Mouse (Mus musculus): ENCODE measurements at regions not wholly inside any gene's neighbourhood (a gene's known extent, or its start where the extent isn't known, plus 50 kb on each side); places are given as distances from the start of the nearest gene placed in this dataset.
A peak's percentile ranks its signal among the peaks of the same experiment; 100 is the strongest.

DNA sequence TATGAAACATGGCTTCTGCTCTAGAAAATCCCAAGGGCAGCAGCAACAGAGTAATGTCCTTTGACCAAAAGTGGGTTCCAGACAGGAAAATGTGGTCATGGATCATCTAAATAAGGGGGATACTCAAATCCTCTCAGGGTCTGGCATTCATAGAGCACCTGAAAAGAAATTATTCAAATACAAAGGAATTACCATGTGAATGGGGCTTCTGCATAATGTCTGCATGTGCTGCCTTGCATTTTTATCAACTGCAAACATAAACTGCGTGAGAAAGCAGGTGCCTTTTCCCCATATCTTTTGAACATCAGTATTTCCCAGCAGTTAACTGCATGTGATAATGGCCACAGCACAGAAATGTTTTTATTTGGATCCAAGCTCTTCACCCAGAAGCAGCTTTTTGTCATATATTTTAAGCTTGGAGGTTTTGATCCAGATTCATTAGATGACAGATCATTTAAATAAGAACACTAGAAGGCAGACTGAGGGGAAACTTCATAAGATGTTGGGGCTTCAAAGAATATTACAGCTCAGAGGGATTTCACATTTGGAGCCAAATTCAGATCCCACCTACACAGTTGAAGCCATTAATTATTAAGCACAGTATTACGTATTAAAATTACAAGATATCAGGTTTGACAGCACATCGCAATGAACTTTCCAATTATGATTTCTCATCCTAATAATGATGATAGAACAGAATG, 527.8 kb downstream of the Gm11232 start:
- no peak for DNase-seq (ENCODE audit: low spot score in 2 of 2)

- DNase-seq (ENCODE audit: low spot score in 2 of 2) = no peak
Observed at GRCm38 (mm10) chr4:71226653-71227052, 531.1 kb downstream of the Gm11232 start.

GRCm38 (mm10) chr4:71218060-71218459, 539.7 kb downstream of the Gm11232 start:
- DNase-seq (ENCODE audit: low spot score in 2 of 2) = no peak

- DNase-seq (ENCODE audit: low spot score in 2 of 2) = no peak
Observed at GRCm38 (mm10) chr4:71187801-71188200, 570.0 kb downstream of the Gm11232 start.

GRCm38 (mm10) chr4:71177661-71178060, 580.1 kb downstream of the Gm11232 start:
- DNase-seq (ENCODE audit: low spot score in 2 of 2) = no peak

DNA sequence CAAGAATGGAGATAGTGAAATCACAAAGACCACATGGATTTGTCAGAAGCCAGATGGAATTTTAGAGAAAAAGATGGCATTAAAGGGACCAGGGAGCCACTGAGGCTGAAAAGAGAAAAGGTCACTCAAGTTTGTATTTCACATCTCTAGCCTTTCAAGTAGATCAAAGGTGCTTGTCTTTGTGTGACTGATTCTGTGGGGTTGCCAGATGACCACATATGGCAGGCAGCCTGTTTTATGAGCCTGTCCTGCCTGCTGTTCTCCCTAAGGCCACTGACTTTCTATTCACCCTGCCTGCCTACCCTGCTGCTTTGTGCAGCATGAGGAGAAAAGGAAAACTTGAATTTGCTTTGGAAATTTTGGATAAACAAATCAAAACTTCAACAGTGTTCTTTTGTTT, 592.0 kb downstream of the Gm11232 start:
- peak in 1 of 2 experiments; percentile 10 for DNase-seq (ENCODE audit: low spot score in 2 of 2)

- no peak for DNase-seq (ENCODE audit: low spot score in 2 of 2)
Observed at GRCm38 (mm10) chr4:71131670-71132317, 597.0 kb upstream of the Megf9 start.

DNA sequence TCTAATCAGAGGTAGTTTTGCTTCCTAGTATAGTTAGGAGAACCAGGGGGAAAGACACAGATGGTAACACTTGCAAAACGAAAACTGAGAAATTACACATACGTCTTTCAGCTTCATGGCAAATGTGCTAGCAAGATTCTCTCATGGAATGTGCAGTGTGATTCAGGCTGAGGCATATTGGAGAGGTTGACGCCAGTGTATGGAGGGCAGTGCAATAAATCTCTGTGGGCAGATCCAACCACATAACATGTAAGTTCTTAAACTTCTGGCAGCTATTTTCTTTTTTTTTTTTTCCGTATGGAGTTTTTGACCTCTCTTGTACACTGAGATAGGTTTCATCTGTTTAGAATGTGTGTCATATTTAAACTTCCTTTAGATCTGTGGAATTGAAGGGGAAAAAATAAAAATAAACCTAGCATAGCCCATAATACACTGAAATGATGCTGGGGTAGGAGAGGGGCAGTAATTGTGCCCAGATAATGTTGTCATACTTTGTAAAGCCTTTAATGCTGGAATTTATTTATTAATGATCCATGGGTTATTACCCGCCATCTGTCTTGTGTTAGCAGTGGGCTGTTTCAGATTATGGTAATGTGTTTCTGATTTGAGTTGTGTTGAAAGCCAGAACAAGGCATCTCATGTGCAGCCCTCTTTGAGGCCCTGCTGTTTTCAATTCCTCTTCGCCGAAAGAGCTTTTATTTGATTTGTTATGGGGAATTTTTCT, 596.3 kb upstream of the Megf9 start:
- peak in 1 of 2 experiments; percentile 12 for DNase-seq (ENCODE audit: low spot score in 2 of 2)

- DNase-seq (ENCODE audit: low spot score in 2 of 2) = no peak
Observed at GRCm38 (mm10) chr4:71129306-71129705, 594.5 kb upstream of the Megf9 start.

All from layer of hippocampus, postnatal 10 days (tissue).